Mouse (Mus musculus) right cerebral cortex, postnatal 4 days (tissue): ENCODE measurements around the gene Tsc1.

ENCODE experiments used
- DNase-seq: peaks from one replicate; pipeline ENCODE4 v3.0.0-alpha.2; 2022

Tsc1 gene

GRCm38 (mm10) chr2:28740159-28740558 lies 99.1 kb downstream of the Tsc1 start:
- DNase-seq = no peak
